ENCODE assay signal across 8 mouse cellular contexts in genomic region chr10:81318589-81319329, GRCm38 (mm10). TPM values are rescaled to one million over a fixed set of nuclear protein-coding genes. Genes with fewer than 3 reads are reported as not detected.
DNase-seq lines count a peak whose midpoint lies in the region; ATAC-seq and TF ChIP-seq lines count a peak whose summit lies in the region.

No protein-coding gene starts in this region.

- peaks cover 11% of the 10 kb centered on the region; the same call in 1 of the 2 replicates for H3K4me1 ChIP-seq in hindbrain, postnatal 0 days (ENCODE audit: insufficient read depth, low read length)
- H3K4me1 ChIP-seq in lung, embryonic 15.5 days = peaks cover 52% of the 10 kb centered on the region

- peak; percentile 57 for DNase-seq in ovary, postnatal 36 days (ENCODE audit: low spot score)
- DNase-seq in ovary, postnatal 10 days (ENCODE audit: low spot score) = no peak
- DNase-seq in cerebellum, adult 9-10 months = peak; percentile 73
- no peak for DNase-seq in hindbrain, postnatal 0 days (ENCODE audit: low spot score)
- DNase-seq in testis, postnatal 14 days (ENCODE audit: low spot score) = peak; percentile 66
- no peak for DNase-seq in urinary bladder, adult 2 months (ENCODE audit: low spot score)

- no peak overlapping the region for H3K4me3 ChIP-seq in hindbrain, postnatal 0 days (ENCODE audit: low read length)
- H3K4me3 ChIP-seq in lung, embryonic 15.5 days = no peak overlapping the region

- H3K9ac ChIP-seq in hindbrain, postnatal 0 days (replicated peaks; ENCODE audit: low read length) = no peak overlapping the region
- peak overlapping the region; percentile 39; the same call in 1 of the 2 replicates for H3K9ac ChIP-seq in lung, embryonic 15.5 days

- no peak for ATAC-seq in hindbrain, postnatal 0 days
- ATAC-seq in lung, embryonic 15.5 days (ENCODE audit: borderline replicate concordance, extremely low read depth, low FRiP score, low TSS enrichment) = no peak
- no peak for ATAC-seq in frontal cortex, adult (ENCODE audit: low TSS enrichment)

- H3K9me3 ChIP-seq in hindbrain, postnatal 0 days (ENCODE audit: low read length) = no peaks in the 10 kb centered on the region
- H3K9me3 ChIP-seq in lung, embryonic 15.5 days = no peaks in the 10 kb centered on the region

- peaks cover 46% of the 10 kb centered on the region for H3K36me3 ChIP-seq in hindbrain, postnatal 0 days (ENCODE audit: insufficient read depth, low read length)
- H3K36me3 ChIP-seq in lung, embryonic 15.5 days = peaks cover 46% of the 10 kb centered on the region

- WGBS in hindbrain, postnatal 0 days = 86% methylated on average over 13 of the region's 13 CpGs
- 85% methylated on average over 13 of the region's 13 CpGs for WGBS in lung, embryonic 15.5 days

- TF ChIP-seq CTCF in hindbrain, postnatal 0 days (IDR thresholded peaks at IDR 0.05; ENCODE audit: low read depth) = no peak

- peak overlapping the region; percentile 85 for H3K4me2 ChIP-seq in hindbrain, postnatal 0 days (ENCODE audit: low read depth, low read length)
- peak overlapping the region; percentile 64 for H3K4me2 ChIP-seq in lung, embryonic 15.5 days

- H3K27ac ChIP-seq in hindbrain, postnatal 0 days = no peak overlapping the region
- peak overlapping the region; percentile 89; the same call in 1 of the 2 replicates for H3K27ac ChIP-seq in lung, embryonic 15.5 days

- H3K27me3 ChIP-seq in hindbrain, postnatal 0 days (ENCODE audit: insufficient read depth, low read length) = no peaks in the 10 kb centered on the region
- no peaks in the 10 kb centered on the region for H3K27me3 ChIP-seq in lung, embryonic 15.5 days

RNA-seq across cellular contexts. Expression of gene Cactin, which starts 2.1 kb away (rescaled TPM):
- 24.3 and 46.2 TPM in 2 replicates for total RNA-seq in hindbrain, postnatal 0 days (2014; rRNA removed)
- polyA plus RNA-seq in hindbrain, postnatal 0 days (2015; fragmentation: Nextera tagmentation; extraction: Ambion mirVana) = 19.6 and 20.2 TPM in 2 replicates
- 48.4 and 49.9 TPM in 2 replicates for polyA plus RNA-seq in lung, embryonic 15.5 days (2015; fragmentation: Nextera tagmentation; extraction: Ambion mirVana)
- 27.7 and 29.5 TPM in 2 replicates for polyA plus RNA-seq in urinary bladder, adult 2 months (2012; rRNA removed)

RNA-seq across cellular contexts. Expression of gene Tbxa2r, which starts 9.8 kb away (rescaled TPM):
- 2.6 TPM in 2 replicates for total RNA-seq in hindbrain, postnatal 0 days (2014; rRNA removed)
- polyA plus RNA-seq in hindbrain, postnatal 0 days (2015; fragmentation: Nextera tagmentation; extraction: Ambion mirVana) = 4.0 and 4.3 TPM in 2 replicates
- 17.8 and 18.3 TPM in 2 replicates for polyA plus RNA-seq in lung, embryonic 15.5 days (2015; fragmentation: Nextera tagmentation; extraction: Ambion mirVana)
- 9.3 and 11.6 TPM in 2 replicates for polyA plus RNA-seq in urinary bladder, adult 2 months (2012; rRNA removed)

RNA-seq across cellular contexts. Expression of gene Gipc3, which starts 24.3 kb away (rescaled TPM):
- total RNA-seq in hindbrain, postnatal 0 days (2014; rRNA removed) = 0.16 TPM in 1 of 2 replicates, not detected in the other
- not detected in 2 replicates for polyA plus RNA-seq in hindbrain, postnatal 0 days (2015; fragmentation: Nextera tagmentation; extraction: Ambion mirVana)
- 0.07 and 0.10 TPM in 2 replicates for polyA plus RNA-seq in lung, embryonic 15.5 days (2015; fragmentation: Nextera tagmentation; extraction: Ambion mirVana)
- 3.2 and 6.5 TPM in 2 replicates for polyA plus RNA-seq in urinary bladder, adult 2 months (2012; rRNA removed)

RNA-seq across cellular contexts. Expression of gene Pip5k1c, which starts 26.0 kb away (rescaled TPM):
- 223 and 242 TPM in 2 replicates for total RNA-seq in hindbrain, postnatal 0 days (2014; rRNA removed)
- polyA plus RNA-seq in hindbrain, postnatal 0 days (2015; fragmentation: Nextera tagmentation; extraction: Ambion mirVana) = 97.4 and 108 TPM in 2 replicates
- polyA plus RNA-seq in lung, embryonic 15.5 days (2015; fragmentation: Nextera tagmentation; extraction: Ambion mirVana) = 45.4 and 47.0 TPM in 2 replicates
- polyA plus RNA-seq in urinary bladder, adult 2 months (2012; rRNA removed) = 38.6 and 48.9 TPM in 2 replicates

RNA-seq across cellular contexts. Expression of gene Tjp3, which starts 27.4 kb away (rescaled TPM):
- total RNA-seq in hindbrain, postnatal 0 days (2014; rRNA removed) = 2.9 and 6.0 TPM in 2 replicates
- polyA plus RNA-seq in hindbrain, postnatal 0 days (2015; fragmentation: Nextera tagmentation; extraction: Ambion mirVana) = 3.9 and 5.2 TPM in 2 replicates
- polyA plus RNA-seq in lung, embryonic 15.5 days (2015; fragmentation: Nextera tagmentation; extraction: Ambion mirVana) = 26.4 and 28.8 TPM in 2 replicates
- polyA plus RNA-seq in urinary bladder, adult 2 months (2012; rRNA removed) = 23.7 and 25.1 TPM in 2 replicates

Comparison
In these comparisons a context has a peak if more than half of its experiments do, and no peak if none do; other contexts are left out.
1. DNase-seq: peak in ovary, postnatal 36 days (single experiment), cerebellum, adult 9-10 months (single experiment) and testis, postnatal 14 days (single experiment); none in ovary, postnatal 10 days (single experiment), hindbrain, postnatal 0 days (single experiment) and urinary bladder, adult 2 months (single experiment).